Mouse (Mus musculus) embryo, embryonic 11.5 days (tissue): Measurements from ENCODE around the gene Lyz2.
"Not testable (repeated sequence)": the region's sequence is repeated elsewhere in the genome, so short reads cannot be mapped to it uniquely, and the experiment has no call there.

ENCODE experiments used
- DNase-seq: peaks from one replicate; pipeline ENCODE4 v3.0.0-alpha.2; 2012; ENCODE audit warnings: low read depth, low spot score

Gene Lyz2

DNA sequence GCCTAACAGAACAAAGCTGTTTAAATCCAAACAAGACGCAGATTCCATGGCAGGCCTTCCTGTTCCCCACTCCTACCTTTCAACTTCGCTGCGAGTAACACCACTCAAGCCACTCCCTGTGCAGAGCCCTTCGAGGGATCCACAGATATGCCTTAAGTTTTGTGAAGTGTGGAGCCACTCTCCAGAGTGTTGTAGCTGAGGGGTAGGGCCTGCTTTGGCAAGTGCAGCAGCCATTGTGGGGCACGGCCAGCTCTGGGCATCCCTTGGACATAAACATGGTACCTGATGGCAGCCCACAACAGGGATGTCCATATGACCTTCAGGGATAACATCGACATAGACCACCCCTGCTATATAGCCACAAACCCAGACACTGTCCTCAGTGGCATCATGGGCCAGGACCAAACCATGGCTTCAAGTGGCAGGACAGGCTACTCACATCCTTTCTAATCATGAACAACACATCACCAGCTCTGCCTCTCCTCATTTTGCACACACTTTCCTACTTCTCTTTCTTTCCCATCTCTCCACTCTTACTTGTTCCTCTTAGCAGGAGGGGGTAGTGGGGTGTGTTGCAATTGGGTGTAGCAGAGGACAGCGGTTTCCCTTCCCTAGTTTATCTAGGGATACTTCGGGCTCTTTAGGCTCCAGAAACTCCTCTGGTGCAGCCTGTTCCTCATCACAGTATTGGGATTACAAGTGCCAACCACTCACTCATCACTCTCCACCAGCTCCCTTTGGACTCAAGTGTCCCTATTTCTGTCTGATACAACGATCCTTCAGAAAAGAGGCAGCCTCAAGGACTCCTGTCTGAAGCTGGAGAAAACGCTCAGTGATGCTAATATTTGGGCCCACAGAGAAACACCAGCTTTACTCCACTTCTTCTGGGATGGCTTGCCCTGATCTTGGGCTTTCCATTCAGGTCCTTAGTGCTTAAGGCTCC lies 2.7 kb upstream of the Lyz2 start:
- DNase-seq: no peak

DNA sequence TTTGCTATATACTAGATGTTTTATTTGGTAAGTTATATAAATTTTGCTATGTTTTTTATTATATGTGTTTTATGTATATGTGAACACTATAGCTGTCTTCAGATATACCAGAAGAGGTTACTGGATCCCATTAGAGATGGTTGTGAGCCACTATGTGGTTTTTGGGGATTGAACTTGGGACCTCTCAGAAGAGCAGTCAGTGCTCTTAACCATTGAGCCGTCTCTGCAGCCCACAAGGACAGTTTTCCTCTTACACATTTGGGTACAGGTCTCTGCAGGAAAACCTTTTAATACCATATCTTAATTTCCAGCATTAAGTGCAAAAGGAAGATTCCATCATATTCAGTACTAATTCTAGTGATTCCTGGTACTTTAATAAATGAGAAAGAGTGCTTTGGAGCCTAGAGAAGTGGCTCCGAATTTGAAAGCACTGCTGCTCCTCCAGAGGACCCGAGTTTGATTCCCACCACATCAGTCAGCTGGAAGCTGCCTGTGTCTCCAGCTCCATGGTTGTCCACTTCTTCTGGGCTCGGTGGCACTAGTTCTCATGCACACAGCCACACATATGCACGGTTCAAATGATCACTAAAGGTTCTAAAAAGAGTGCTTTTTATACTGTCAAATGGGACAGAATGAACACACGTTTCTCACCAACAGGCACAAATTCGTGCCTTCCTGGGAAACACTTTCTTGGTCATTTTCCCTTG lies 1.9 kb upstream of the Lyz2 start:
- no peak for DNase-seq

DNA sequence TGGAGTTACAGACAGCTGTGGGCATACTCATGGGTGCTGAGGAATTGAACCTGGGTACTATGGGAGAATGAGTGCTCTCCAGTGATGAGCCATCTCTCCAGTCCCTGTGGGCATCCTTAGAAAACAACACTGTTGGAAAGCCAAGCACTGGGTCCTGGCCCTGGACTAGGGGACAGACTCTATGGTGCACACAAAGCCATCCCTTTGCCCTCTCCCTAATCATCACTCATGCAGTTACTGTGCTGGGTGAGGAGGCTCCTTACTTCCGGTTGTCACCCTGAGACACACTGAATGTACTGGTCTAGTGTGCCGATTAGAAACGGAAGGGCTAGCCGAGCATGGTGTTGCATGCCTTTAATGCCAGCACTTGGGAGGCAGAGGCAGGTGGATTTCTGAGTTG lies 1.1 kb upstream of the Lyz2 start:
- DNase-seq: not testable (repeated sequence)

DNA sequence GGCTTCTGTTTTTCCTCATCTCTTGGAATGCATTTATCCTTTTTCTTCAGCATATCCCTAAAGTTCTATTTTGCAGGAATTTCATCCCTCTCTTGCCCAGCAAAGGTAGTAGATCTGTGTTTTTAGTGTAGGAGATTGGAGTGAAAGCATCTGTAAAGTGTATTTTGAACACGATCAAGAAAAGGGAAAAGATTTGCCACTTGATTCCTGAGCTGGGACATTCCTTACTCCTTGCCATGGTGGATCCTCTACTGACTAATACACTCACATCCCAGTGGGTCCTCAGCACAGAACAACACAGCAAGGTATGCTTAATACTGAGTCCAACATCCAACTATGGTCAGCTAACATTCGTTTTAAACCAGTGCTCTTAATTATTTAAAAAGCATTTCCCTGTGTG lies 430 bp upstream of the Lyz2 start:
- no peak for DNase-seq

DNA sequence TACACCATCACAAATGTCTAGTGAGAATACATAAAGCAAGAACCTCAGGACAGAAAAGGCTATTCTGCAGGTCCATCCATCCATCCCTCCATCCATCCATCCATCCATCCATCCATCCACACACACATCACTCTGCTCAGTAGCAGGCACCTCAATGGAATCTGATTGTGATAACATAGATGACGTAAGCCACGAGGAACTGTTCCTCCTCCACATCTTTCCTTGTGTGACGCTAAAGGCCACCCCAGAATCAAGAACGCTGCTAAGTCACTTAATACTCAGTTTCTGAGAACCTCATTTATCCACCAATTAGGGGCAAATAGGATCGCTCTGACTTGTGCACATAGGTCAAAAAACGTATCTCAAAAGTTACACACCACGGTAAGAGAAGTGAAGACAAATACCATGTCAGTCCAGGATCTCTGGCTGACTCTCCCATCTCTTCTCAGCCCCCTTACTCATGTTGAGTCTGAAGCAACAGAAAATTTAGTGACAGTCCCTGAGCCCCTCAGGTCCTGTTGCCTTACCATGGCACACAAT lies 670 bp downstream of the Lyz2 start:
- DNase-seq: no peak

DNA sequence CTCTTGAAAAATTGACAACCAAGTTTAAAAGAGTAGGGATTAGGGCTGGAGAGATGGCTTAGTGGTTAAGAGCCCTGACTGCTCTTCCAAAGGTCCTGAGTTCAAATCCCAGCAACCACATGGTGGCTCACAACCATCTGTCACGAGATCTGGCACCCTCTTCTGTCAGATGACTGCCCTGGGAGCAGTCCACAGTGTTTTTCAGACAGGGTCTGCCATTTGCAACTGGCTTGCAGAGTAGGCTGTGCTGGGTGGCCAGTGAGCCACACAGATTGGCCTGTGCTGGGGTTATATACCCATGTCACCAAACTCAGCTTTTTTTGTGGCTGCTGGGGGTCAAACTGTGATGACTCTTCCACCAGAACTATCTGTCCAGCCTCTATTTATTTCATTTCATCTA lies 2.1 kb downstream of the Lyz2 start:
- no peak for DNase-seq

DNA sequence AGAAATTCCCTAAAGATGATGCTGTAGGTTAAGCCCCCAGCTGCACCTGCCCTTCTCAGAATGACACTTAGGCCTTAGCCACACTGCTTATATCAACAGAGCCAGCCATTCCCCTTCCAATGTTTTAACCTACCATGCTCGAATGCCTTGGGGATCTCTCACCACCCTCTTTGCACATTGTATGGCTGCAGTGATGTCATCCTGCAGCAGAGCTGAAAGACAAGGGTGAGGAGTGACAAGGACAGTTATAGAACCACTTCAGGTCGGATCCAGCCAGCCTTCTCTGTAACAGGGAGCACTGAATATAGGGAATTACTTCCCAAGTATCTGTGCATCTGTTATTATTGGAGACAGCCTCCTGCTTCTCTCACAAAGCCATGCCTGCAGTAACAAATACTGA lies 3.6 kb downstream of the Lyz2 start:
- not testable (repeated sequence) for DNase-seq

DNA sequence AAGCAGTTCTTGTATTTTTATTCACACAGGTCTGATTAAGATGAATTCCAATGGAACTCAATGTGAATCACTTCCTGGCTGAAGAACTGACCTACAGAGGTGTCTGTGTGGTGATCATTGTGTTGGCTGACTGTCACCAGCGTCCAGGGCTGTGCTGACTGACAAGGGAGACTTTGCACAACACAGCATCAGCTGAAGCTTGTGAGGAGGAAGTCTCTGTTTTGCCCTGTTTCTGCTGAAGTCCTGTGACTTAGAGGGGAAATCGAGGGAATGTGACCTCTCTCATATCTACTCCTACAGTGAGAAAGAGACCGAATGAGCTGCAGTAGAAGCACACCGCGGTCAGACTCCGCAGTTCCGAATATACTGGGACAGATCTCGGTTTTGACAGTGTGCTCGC lies 4.3 kb downstream of the Lyz2 start:
- DNase-seq: not testable (repeated sequence)

DNA sequence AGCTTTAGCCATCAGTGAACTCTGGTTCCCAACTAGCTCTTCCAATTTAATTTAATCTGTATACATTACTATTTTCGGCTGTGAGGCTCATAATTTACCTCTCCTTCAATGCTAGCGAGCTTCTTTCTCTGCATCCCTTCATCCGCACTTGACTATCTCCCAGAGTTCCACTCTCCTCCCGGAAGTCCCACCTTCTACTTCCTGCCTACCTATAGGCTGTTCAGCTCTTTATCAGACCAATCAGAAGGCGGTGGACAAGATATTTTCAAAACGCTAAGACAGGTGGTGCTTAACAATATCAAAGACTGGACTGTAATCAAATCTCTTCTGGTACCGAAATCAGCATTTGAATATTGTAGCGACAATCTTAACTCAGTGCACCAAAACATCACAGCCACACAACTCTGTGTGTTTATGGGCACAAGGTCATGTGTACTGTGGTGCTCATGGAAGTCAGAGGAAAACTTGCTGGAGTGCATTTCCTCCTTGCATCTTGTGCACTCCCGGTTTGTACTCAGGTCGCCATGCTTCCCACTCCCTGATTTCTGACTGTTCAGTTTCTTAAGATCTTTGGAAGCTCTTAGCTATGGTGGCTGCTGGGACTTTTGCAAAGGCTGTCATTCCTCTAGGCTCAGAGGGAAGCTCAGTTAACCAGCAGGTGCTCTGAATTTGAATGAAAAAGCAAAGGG lies 6.3 kb downstream of the Lyz2 start:
- DNase-seq: no peak

DNA sequence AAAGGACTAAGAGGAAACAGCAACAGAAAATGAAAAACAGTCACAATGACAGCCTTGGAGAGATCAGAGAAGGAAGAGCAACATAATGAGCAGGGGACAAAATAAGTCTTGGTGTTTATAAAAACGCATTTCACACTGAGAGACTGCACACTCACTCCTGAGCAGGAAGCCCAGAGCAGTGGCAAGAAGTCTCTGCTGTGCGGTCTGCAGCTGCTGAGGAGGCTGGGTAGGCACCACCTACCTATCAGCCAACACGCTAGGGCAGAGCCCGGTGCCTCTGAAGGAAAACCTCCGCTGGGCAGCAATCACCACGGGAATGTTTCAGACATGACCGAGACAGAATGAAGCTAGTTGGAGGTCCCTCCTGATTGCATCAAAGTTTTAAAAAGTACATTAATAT lies 7.5 kb downstream of the Lyz2 start:
- not testable (repeated sequence) for DNase-seq

DNA sequence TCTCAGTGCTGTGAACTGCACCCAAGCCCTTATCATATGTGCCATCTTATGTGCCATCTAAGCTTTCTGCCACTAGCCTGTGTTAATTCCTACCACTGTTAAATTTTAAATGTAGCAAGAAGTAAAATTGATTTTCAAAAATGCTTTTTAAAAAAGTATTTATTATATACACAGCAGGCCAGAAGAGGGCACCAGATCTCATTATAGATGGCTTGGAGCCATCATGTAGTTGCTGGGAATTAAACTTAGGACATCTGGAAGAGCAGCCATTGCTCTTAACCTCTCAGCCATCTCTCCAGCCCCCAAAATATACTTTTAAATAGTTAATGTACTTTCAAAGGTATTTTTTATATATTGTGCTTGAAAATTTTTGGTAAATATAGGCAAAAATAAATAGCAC lies 10.1 kb downstream of the Lyz2 start:
- DNase-seq: no peak

DNA sequence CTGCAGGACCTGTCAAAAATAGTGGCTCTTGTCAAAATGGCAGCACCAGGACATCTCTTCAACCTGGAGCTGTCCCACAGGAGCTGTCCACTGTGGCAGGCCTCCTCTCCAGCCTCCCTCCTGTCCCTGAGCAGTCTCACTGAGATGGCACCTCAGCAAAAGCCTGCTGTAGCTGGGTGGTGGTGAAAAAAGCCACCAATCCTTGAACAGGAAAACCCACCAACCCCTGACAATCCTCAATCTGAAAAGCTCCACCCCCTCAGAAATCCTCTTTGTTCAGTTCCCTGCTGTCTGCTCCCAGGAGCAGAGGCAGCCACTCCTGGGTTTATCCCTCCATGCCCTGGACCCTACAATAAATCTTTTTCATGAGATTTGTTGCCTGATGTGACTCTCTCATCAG lies 22.3 kb downstream of the Lyz2 start:
- no peak for DNase-seq

DNA sequence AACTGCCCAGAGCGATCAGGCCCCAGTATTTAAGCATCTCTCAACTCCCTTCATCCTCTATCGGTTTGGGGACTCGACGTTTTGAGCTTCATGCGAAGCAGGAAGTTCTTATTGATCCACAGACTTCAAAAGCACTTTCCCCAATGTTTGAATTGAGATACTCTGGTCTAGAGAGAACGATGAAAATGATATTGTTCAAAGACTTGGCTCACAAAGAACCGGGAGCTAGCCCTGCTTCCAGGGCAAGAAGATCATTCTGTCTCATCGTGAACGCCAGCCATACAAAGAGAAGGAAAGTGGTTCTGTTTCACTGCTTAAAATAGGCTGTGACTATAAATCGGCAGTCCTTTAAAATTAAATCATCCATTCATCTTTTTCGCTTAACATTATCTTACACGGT lies 43.5 kb downstream of the Lyz2 start, which contains the start of gene 9530003J23Rik:
Gene 9530003J23Rik, minus strand, starts transcription at position 101 of the 400 bp plus-strand sequence.
- no peak for DNase-seq

DNA sequence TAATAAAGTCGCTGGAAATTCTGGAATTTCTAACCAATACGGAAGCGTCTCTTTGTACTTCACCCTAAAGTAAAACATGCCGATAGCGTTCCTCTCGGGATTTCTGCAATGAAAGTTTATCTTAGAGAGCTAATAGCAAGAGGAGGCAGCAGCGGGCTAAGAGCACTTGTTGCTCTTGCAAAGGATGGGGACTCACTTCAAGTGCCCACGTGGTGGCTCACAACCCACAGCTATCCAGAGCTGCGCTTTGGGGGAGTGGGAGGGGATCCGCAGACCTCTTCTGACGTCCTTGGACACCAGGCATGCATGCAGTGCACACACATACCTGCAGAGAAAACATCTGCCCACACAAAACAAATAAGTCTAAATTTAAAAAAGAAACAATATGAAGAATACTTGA lies 46.3 kb downstream of the Lyz2 start:
- no peak for DNase-seq

DNA sequence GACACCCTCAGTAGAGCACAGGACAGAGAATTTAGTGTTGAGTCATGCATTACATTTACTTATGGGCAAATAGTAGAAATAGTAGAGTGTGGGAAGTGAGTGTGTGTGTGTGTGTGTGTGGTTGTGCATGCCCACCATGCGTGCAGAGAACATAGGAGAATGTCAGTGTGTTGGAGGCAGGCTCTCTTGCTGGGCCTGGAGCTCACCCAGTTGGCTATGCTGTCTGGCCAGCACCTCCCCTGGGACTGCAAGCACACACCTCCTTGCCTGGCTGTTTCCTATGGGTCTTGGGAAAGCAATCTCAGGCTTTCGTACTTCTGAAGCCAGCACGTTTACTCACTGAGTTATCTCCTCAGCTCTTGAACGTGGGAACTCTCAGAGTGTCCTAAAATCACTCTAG lies 47.3 kb downstream of the Lyz2 start:
- DNase-seq: no peak

DNA sequence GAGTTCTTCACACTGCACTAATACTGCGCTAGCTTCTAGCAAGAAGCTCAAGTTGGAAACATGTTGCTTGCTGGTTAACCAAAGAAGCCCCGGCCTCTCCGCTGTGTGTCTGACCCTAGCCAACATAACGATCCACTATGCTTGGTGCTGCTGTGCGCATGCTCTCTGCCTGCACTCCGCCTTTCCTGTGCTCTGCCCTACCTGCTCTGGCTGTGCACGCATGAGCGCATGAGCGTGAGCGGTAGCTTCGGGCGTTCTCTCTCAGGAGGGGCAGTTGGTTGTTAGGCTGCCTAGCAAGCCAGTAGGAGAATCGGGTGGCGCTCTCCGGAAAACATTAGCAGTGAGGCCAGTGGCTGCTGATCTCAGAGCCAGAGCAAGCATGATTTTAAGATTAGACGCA lies 52.3 kb downstream of the Lyz2 start:
- DNase-seq: no peak
